Mouse (Mus musculus) pancreas, adult 10 weeks (tissue): ENCODE measurements around the gene Zfp382. TPM values are rescaled to one million over a fixed set of nuclear protein-coding genes. Genes with fewer than 3 reads are reported as not detected.

Experiments
- polyA plus RNA-seq: library from polyadenylated mRNA; stranded (reverse); fragments of 350-450 nt; fragmentation: Illumina TruSeq; extraction: RNeasy Lipid Tissue Mini Kit (QIAGEN cat#74804); gene quantifications from one replicate; pipeline ENCODE4 v1.2.3, GENCODE M21; 2015; ENCODE audit warnings: low read depth, low replicate concordance; ENCODE audit not compliant: insufficient read depth

Gene Zfp382
- 0.52 TPM for polyA plus RNA-seq

DNA sequence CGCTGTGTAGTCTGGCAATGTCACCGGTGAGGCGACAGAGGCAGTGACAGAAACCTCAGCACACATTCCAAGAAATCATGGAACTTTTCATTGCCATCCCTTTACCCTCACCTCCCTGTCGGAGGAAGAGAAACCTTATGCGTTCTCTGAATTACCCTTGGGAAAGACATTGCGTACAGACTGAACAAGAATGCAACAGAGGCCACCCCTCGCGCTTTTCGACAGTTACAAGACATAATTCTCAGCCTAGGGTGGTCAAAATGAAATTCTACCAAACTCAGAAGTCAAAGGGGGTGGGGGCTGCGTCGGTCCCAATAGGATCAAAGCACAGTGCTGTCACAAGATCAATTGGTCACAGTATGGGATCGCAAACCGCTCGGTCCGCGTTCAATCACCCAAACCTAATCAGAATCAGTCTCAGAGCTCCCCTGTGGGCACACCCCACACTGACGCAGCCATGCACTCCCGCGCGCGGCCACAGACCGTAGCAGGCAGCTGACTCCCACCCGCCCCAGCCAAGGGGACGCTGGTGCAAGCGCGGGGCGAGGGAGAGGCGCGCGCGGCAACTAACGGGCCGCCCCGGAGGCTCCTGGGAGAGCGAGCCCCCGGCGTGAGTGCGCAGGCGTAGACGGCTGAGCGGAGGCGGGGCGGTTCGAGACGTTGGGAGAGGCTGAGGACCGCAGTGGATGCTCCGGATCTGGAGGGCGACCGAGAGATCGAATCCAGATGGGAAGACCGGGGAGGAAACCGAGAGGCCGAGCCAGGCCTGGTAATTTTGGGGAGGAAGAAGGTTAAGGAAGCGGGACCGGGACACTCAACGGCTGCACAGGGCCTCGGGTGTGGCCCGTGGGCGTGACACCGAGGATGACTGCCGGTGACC, at the start of gene Zfp382:
Gene Zfp382 (plus strand): TSS at position 635 of the 880 bp plus-strand sequence.

DNA sequence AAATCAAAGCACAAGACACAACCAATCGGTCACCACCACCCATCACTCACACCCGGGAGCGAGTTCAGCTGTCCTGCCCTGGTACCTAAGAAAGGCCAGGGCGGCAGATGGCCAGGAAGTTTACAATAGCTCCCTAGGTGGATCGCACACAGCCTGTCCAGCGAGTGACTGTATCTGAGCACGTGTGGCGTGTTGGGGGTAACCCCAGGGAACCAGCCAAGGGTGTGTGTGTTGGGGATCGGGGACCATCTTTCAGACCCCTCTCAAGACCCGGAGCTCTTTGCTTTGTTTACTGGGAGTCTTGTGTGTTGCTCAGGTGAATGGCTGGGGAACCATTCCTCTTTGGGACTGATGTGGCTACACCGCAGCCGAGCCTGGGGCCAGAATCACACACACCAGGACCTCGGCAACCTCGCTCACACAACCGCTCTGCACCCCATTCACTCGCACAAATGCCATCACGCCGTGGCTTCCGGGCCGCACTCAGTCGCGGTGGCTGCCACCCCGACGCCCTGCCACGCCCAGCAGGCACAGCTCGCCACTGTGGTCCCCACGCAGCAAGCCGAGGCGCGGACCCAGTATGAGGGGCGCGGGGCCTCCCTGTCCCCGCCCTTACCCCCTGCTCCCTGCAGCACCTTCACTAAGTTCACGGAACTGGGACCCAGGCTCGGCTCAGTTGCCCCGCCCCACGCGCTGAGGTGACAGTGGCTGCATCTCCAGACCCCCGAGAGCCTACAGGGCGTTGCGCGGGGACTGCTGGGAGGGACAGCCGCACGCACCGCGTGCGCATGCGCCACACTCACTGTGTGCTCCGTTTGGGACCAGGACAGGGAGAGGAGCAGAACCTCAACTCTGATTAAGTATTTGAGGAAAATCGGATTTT, 49.4 kb upstream of the Zfp382 start, which contains the start of gene Zfp82:
Gene Zfp82 (minus strand): TSS at position 755 of the 883 bp plus-strand sequence.

DNA sequence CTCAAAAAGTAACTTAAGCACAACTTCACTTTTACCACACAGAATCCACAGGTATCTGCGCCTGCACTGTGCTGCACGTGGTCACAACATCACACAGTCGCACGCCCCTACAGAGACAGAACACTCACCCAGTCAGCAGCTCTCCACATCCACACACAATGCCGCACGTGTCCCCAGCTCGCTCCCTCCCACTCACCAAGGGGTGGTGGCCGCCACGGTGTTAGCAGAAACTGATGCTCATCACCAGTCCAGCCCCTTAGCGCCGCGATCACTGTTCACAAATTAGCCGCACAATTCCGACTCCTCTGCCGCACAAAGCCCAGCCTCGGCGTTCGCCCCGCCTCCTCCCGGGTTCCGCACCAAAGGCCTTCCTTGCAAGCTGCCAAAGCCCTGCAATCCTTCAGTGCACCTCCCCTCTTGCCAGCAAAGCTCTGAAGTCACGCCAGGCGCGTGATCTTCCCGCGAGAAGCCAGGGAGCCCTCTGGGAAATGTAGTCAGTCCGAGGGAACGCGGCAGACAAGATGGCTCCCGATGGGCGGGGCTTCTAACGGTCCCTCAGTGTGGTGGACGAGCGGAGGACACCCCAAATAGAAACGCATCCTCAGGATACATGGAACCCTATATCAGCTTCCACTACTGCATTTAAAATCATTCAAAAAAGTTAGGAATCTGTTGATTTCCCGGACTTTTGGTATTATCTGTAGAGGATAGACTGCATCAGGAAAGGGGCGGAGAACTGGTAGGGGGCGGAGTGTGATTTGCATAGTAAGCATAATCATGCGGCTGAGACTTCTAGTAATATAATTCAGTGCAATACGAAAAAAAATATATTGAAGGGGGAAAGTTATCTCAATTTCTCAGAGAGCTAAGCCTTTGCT, 31.4 kb upstream of the Zfp382 start, which contains the start of the genes Gm26920 and Zfp566:
Gene Gm26920 (minus strand): TSS at position 319 of the 878 bp plus-strand sequence.
Gene Zfp566 (minus strand): TSS at position 436 of the 878 bp plus-strand sequence.

DNA sequence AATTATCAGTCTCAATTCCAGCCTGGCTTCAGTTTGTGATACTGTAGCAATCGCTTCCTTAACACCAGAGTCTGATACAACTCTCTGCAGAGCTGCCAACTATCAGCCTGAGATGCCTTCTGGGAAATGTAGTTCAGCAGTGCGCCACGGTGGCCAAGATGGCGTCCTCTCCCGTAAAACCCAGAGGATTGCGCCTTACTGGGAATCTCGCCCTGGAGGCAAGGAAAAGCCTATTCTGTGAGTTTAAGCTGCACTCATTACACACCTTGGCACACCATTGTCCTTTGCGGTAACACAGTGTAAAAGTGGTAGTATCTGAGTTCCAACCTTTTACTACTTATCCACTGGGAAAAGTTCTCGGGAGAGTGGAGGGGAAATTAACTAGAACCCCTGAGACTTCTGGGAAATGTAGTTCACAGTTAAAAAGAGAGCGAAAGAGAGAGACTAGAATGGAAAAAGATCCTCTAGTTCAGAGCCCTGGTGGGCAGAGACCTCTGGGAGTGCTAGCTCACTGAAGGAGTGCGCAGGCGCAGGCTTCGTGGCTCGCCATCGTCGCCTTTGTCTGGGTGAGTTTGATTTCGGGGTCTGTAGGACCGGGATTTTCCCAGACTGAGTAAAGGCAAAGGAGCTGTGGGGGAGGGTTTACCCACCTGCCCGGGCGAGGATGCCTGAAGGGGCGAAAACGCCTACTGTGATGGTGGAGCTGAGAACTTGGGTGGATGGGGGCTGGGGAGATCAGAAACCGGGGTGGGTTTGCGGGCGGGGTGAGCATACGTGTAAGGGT, 26.9 kb upstream of the Zfp382 start, which contains the start of gene Zfp260:
Gene Zfp260 (plus strand): TSS at position 132 of the 784 bp plus-strand sequence.

DNA sequence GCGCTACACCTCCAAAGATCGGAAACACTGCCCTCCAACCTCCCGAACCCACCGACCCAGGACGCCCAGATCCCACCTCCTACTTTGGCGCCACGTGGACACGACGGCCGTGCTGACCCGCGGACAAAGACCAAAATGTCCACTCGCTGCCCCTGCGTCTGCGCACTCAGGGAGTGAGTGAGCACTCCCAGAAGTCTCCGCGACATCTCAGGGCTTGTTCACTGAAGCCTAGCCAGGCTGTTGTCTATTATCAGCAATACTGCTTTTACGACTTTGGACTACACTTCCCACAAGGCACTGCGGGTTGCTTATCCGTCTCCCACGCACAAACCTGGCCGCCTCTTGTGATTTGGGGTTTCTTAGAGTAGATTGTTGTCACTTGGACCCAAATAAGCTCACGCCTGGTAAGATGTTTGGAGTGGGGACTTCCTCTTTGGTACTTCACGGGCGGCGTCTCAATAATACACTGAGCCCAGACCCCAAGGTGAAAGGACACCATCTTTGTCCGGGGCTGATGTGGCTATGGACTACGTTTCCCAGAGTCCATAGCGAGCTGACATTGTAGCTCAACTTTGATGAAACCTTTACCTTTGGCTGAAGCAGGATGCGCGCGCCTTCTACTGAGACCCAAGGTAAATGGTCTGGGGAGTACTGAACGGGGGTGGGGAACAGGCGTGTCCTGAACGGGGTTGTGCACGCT, 48.0 kb downstream of the Zfp382 start, which contains the start of gene Zfp146:
Gene Zfp146 (minus strand): TSS at position 168 of the 700 bp plus-strand sequence.

DNA sequence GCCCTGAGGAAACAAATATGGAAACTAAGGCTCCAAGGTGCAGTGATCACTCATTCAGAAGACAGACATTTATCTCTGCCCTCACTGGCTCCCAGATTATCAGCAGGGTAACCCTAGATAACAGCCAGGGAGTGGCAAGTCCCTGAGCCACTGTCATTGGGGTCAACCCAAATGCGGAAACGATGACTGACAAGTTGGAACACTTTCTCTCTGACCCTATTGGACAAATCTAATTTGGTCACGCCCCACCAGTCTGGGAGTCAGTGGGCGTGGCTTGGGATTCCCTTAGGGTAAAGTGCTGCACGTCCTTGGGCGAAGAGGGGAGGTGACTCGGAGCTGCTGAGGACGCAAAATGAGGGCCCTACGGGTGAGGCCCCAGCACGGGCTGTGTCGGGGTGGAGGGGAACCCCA, 62.1 kb downstream of the Zfp382 start, which contains the start of gene Cox7a1:
Gene Cox7a1 (plus strand): TSS at position 266 of the 411 bp plus-strand sequence.

Other genes starting within 250 kb of the Zfp382 start
- gene Zfp27, start 215.4 kb upstream of the Zfp382 start, polyA plus RNA-seq: 0.68 TPM
- 1.1 TPM for gene Zfp383, start 213.7 kb upstream of the Zfp382 start, polyA plus RNA-seq
- gene Zfp74, start 167.9 kb upstream of the Zfp382 start, polyA plus RNA-seq: 2.8 TPM
- 2.1 TPM for gene Zfp568, start 138.0 kb upstream of the Zfp382 start, polyA plus RNA-seq
- 2.0 TPM for gene Zfp14, start 70.6 kb upstream of the Zfp382 start, polyA plus RNA-seq
- gene Zfp82, start 49.0 kb upstream of the Zfp382 start, polyA plus RNA-seq: 0.46 TPM
- not detected for gene Gm26920, start 31.5 kb upstream of the Zfp382 start, polyA plus RNA-seq
- gene Zfp566, start 31.4 kb upstream of the Zfp382 start, polyA plus RNA-seq: 1.6 TPM
- gene Zfp260, start 27.2 kb upstream of the Zfp382 start, polyA plus RNA-seq: 13.3 TPM
- 8.6 TPM for gene Zfp146, start 47.8 kb downstream of the Zfp382 start, polyA plus RNA-seq
- 5.2 TPM for gene Cox7a1, start 62.2 kb downstream of the Zfp382 start, polyA plus RNA-seq
- gene Capns1, start 76.9 kb downstream of the Zfp382 start, polyA plus RNA-seq: 105 TPM
- gene Polr2i, start 110.0 kb downstream of the Zfp382 start, polyA plus RNA-seq: 17.6 TPM
- gene Tbcb, start 110.3 kb downstream of the Zfp382 start, polyA plus RNA-seq: 22.9 TPM
- gene Ovol3, start 113.8 kb downstream of the Zfp382 start, polyA plus RNA-seq: not detected
- not detected for gene Thap8, start 158.2 kb downstream of the Zfp382 start, polyA plus RNA-seq
- gene Wdr62, start 158.5 kb downstream of the Zfp382 start, polyA plus RNA-seq: 1.3 TPM
- 6.7 TPM for gene Clip3, start 169.8 kb downstream of the Zfp382 start, polyA plus RNA-seq
- gene Alkbh6, start 186.8 kb downstream of the Zfp382 start, polyA plus RNA-seq: 10.9 TPM
- gene Syne4, start 192.9 kb downstream of the Zfp382 start, polyA plus RNA-seq: 122 TPM
- not detected for gene E130208F15Rik, start 199.8 kb downstream of the Zfp382 start, polyA plus RNA-seq
- 3.9 TPM for gene Sdhaf1, start 202.0 kb downstream of the Zfp382 start, polyA plus RNA-seq
- gene Lrfn3, start 240.8 kb downstream of the Zfp382 start, polyA plus RNA-seq: 2.2 TPM